Mouse (Mus musculus) stomach, postnatal 0 days (tissue): ENCODE measurements at regions not wholly inside any gene's neighbourhood (a gene's known extent, or its start where the extent isn't known, plus 50 kb on each side); places are given as distances from the start of the nearest gene placed in this dataset.

Experiments
- ATAC-seq: fragments of 200-750 bp; cut with Nextera tagmentation; 2 replicates; pipeline ENCODE4 v1.8.0; 2017; ENCODE audit not compliant: low FRiP score, low TSS enrichment
- DNase-seq: peaks from one replicate; pipeline ENCODE4 v3.0.0-alpha.2; 2016; ENCODE audit warnings: low spot score
- H3K27ac ChIP-seq: fragments of 300-500 bp; sonication (generic); replicated peaks from 2 replicates; pipeline ENCODE4 v1.5.1; 2014; ENCODE audit warnings: mild to moderate bottlenecking, control low read depth
- H3K27me3 ChIP-seq: fragments of 300-500 bp; sonication (generic); 2 replicates; pipeline ENCODE4 v1.6.1; 2014; ENCODE audit warnings: low read length; ENCODE audit not compliant: control insufficient read depth, insufficient read depth
- H3K36me3 ChIP-seq: fragments of 300-500 bp; sonication (generic); 2 replicates; pipeline ENCODE4 v1.6.1; 2014; ENCODE audit warnings: low read length, mixed read lengths; ENCODE audit not compliant: control insufficient read depth, insufficient read depth
- H3K4me1 ChIP-seq: fragments of 300-500 bp; sonication (generic); replicated peaks from 2 replicates; pipeline ENCODE4 v1.6.1; 2014; ENCODE audit warnings: antibody characterized with exemption; ENCODE audit not compliant: control insufficient read depth, insufficient read depth
- H3K4me2 ChIP-seq: fragments of 300-500 bp; sonication (generic); replicated peaks from 2 replicates; pipeline ENCODE4 v1.6.1; 2014; ENCODE audit warnings: low read depth, mild to moderate bottlenecking, control low read depth, moderate library complexity
- H3K4me3 ChIP-seq: fragments of 300-500 bp; sonication (generic); 2 replicates; pipeline ENCODE4 v1.5.1; 2014; ENCODE audit warnings: low read depth, low read length, control low read depth
- H3K9ac ChIP-seq: fragments of 300-500 bp; sonication (generic); 2 replicates; pipeline ENCODE4 v1.6.1; 2014; ENCODE audit warnings: mild to moderate bottlenecking, low read length, control low read depth, mixed read lengths
- H3K9me3 ChIP-seq: fragments of 300-500 bp; sonication (generic); 2 replicates; pipeline ENCODE4 v1.6.1; 2016; ENCODE audit warnings: low read length; ENCODE audit not compliant: control insufficient read depth
- CTCF ChIP-seq: IDR thresholded peaks from 2 replicates; pipeline ENCODE4 v1.5.1; 2016; ENCODE audit warnings: antibody characterized with exemption, low read depth, mild to moderate bottlenecking, moderate library complexity
- EP300 ChIP-seq: optimal IDR thresholded peaks from 2 replicates; pipeline ENCODE3; 2016; ENCODE audit warnings: antibody characterized with exemption
- WGBS: fragments of 180-500 bp; shearing (Covaris S2); extraction: QIAGEN DNeasy Blood & Tissue Kit; methylation state at CpG from one replicate; pipeline ENCODE4 v1.1.7; 2014; 5-methylcytosine and 5-hydroxymethylcytosine counted together

GRCm38 (mm10) chr11:57396429-57396828, 122.0 kb downstream of the Fam114a2 start:
- TF ChIP-seq EP300 (no peak), CTCF (no peak)
- H3K27me3 ChIP-seq, result no peaks in the 10 kb centered on the region
- no peak overlapping the region for H3K9ac ChIP-seq
- no peak overlapping the region for H3K4me2 ChIP-seq
- H3K4me1 ChIP-seq, result no peaks in the 10 kb centered on the region
- H3K4me3 ChIP-seq, result no peak overlapping the region
- H3K36me3 ChIP-seq, result no peaks in the 10 kb centered on the region
- H3K9me3 ChIP-seq, result no peaks in the 10 kb centered on the region
- 13% methylated on average over 3 of the region's 3 CpGs for WGBS
- DNase-seq (no peak), ATAC-seq (no peak)
- H3K27ac ChIP-seq, result no peak overlapping the region

- Histone ChIP-seq H3K9me3 (no peaks in the 10 kb centered on the region), H3K4me2 (no peak overlapping the region), H3K27ac (no peak overlapping the region), H3K36me3 (no peaks in the 10 kb centered on the region), H3K27me3 (no peaks in the 10 kb centered on the region), H3K4me3 (no peak overlapping the region), H3K4me1 (no peaks in the 10 kb centered on the region), H3K9ac (no peak overlapping the region)
- ATAC-seq (no peak), DNase-seq (no peak)
- WGBS, result 67% methylated on average over 4 of the region's 4 CpGs
- TF ChIP-seq EP300 (no peak), CTCF (no peak)
These were observed 127.6 kb downstream of the Fam114a2 start for GRCm38 (mm10) chr11:57390826-57391225.
